Mouse (Mus musculus): ENCODE measurements at regions not wholly inside any gene's neighbourhood (a gene's known extent, or its start where the extent isn't known, plus 50 kb on each side); places are given as distances from the start of the nearest gene placed in this dataset.

- no peak for ATAC-seq (ENCODE audit: low FRiP score, low TSS enrichment)
- no peaks in the 10 kb centered on the region for H3K27me3 ChIP-seq (ENCODE audit: control insufficient read depth, insufficient read depth, low read length)
- WGBS, result 67% methylated on average over 8 of the region's 8 CpGs
- no peak overlapping the region for H3K27ac ChIP-seq (ENCODE audit: low read depth, low read length)
- no peaks in the 10 kb centered on the region for H3K4me1 ChIP-seq (ENCODE audit: control insufficient read depth, insufficient read depth, low read length)
- H3K4me3 ChIP-seq (ENCODE audit: low read length), result no peak overlapping the region
- H3K9ac ChIP-seq (ENCODE audit: low read depth, low read length), result no peak overlapping the region
- H3K36me3 ChIP-seq (ENCODE audit: control insufficient read depth, insufficient read depth, low read length), result no peaks in the 10 kb centered on the region
- no peaks in the 10 kb centered on the region for H3K9me3 ChIP-seq (ENCODE audit: control insufficient read depth, low read length)
- H3K4me2 ChIP-seq (replicated peaks; ENCODE audit: low read depth, low read length), result no peak overlapping the region
Measured at GRCm38 (mm10) chr2:131801212-131801611, 58.3 kb downstream of the Erv3 start.

DNA sequence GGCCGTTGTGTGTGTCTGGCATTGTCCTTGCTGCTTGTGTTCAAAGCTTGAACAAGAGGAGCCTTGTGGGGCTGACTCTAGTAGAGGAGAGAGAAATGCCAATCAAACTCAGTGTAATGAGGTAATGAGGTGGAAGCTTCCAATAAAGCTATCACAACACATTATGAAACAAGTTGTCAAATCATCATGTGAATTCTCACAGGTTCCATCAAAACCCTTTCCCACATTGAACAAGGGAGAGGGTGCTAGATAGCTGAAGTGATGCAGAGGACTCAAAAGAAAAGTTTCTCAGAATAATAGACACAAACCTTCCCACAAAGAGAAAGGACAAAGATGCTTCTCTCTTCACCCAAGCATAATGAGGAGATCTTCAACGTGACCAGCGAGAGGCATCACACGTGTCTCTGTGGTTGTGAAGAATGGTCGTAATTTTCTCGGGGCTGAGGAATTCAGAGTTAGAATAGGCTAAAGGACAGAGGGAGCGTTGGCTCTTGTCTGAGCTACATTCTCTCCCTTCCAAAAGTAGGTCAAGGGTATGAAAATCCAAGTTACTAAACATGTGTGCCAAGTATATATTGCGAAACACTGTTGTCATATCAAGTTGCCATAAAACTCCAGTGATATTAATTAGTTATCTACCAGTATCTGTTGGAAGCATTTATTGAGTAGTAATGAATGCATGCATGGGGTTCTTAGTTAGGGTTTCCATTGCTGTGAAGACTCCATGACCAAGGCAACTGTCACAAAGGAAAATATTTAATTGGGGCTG lies 59.2 kb downstream of the Erv3 start:
- H3K4me1 ChIP-seq (ENCODE audit: control insufficient read depth, insufficient read depth, low read length), result no peaks in the 10 kb centered on the region
- no peak overlapping the region for H3K4me2 ChIP-seq (replicated peaks; ENCODE audit: low read depth, low read length)
- no peaks in the 10 kb centered on the region for H3K9me3 ChIP-seq (ENCODE audit: control insufficient read depth, low read length)
- H3K27ac ChIP-seq (ENCODE audit: low read depth, low read length), result no peak overlapping the region
- ATAC-seq (ENCODE audit: low FRiP score, low TSS enrichment), result no peak
- no peaks in the 10 kb centered on the region for H3K27me3 ChIP-seq (ENCODE audit: control insufficient read depth, insufficient read depth, low read length)
- no peak overlapping the region for H3K9ac ChIP-seq (ENCODE audit: low read depth, low read length)
- H3K4me3 ChIP-seq (ENCODE audit: low read length), result no peak overlapping the region
- 92% methylated on average over 8 of the region's 8 CpGs for WGBS
- H3K36me3 ChIP-seq (ENCODE audit: control insufficient read depth, insufficient read depth, low read length), result no peaks in the 10 kb centered on the region

GRCm38 (mm10) chr2:131799486-131799885 lies 60.1 kb downstream of the Erv3 start:
- no peak overlapping the region for H3K4me3 ChIP-seq (ENCODE audit: low read length)
- no peaks in the 10 kb centered on the region for H3K9me3 ChIP-seq (ENCODE audit: control insufficient read depth, low read length)
- 81% methylated on average over 7 of the region's 7 CpGs for WGBS
- H3K9ac ChIP-seq (ENCODE audit: low read depth, low read length), result no peak overlapping the region
- H3K36me3 ChIP-seq (ENCODE audit: control insufficient read depth, insufficient read depth, low read length), result no peaks in the 10 kb centered on the region
- no peak overlapping the region for H3K4me2 ChIP-seq (replicated peaks; ENCODE audit: low read depth, low read length)
- no peak for ATAC-seq (ENCODE audit: low FRiP score, low TSS enrichment)
- H3K27ac ChIP-seq (ENCODE audit: low read depth, low read length), result no peak overlapping the region
- no peaks in the 10 kb centered on the region for H3K27me3 ChIP-seq (ENCODE audit: control insufficient read depth, insufficient read depth, low read length)
- H3K4me1 ChIP-seq (ENCODE audit: control insufficient read depth, insufficient read depth, low read length), result no peaks in the 10 kb centered on the region

GRCm38 (mm10) chr2:131797001-131797693 lies 62.4 kb downstream of the Erv3 start:
- Histone ChIP-seq H3K27ac (ENCODE audit: low read depth, low read length) (no peak overlapping the region), H3K9ac (ENCODE audit: low read depth, low read length) (no peak overlapping the region), H3K4me3 (ENCODE audit: low read length) (no peak overlapping the region), H3K4me2 (replicated peaks; ENCODE audit: low read depth, low read length) (no peak overlapping the region), H3K9me3 (ENCODE audit: control insufficient read depth, low read length) (no peaks in the 10 kb centered on the region), H3K27me3 (ENCODE audit: control insufficient read depth, insufficient read depth, low read length) (no peaks in the 10 kb centered on the region), H3K4me1 (ENCODE audit: control insufficient read depth, insufficient read depth, low read length) (no peaks in the 10 kb centered on the region), H3K36me3 (ENCODE audit: control insufficient read depth, insufficient read depth, low read length) (no peaks in the 10 kb centered on the region)
- 62% methylated on average over 9 of the region's 9 CpGs for WGBS
- ATAC-seq (ENCODE audit: low FRiP score, low TSS enrichment), result no peak

DNA sequence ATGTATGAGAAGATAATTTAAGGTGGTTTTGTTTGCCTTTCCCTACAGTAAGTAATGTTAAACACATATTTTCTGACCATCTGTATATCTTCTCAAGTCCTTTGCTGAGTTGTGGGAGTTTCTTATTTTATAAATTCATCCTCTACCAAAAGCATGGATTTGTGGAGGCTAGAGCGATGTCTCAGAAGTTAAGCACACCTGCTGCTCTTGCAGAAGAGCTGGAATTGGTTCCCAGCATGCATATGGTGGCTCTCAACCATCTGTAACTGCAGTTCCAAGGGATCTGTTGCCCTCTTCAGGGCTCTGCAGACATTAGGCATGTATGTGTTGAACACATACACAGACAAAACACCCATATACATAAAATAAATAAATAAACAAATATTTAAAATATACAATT lies 84.2 kb downstream of the Erv3 start:
- 87% methylated on average over 1 of the region's 1 CpGs for WGBS
- Histone ChIP-seq H3K9ac (ENCODE audit: low read depth, low read length) (no peak overlapping the region), H3K36me3 (ENCODE audit: control insufficient read depth, insufficient read depth, low read length) (no peaks in the 10 kb centered on the region), H3K27me3 (ENCODE audit: control insufficient read depth, insufficient read depth, low read length) (no peaks in the 10 kb centered on the region), H3K4me2 (replicated peaks; ENCODE audit: low read depth, low read length) (no peak overlapping the region), H3K9me3 (ENCODE audit: control insufficient read depth, low read length) (peaks cover 9% of the 10 kb centered on the region; the same call in 1 of the 2 replicates), H3K27ac (ENCODE audit: low read depth, low read length) (no peak overlapping the region), H3K4me1 (ENCODE audit: control insufficient read depth, insufficient read depth, low read length) (no peaks in the 10 kb centered on the region), H3K4me3 (ENCODE audit: low read length) (no peak overlapping the region)
- ATAC-seq (ENCODE audit: low FRiP score, low TSS enrichment), result no peak

- no peak overlapping the region for H3K27ac ChIP-seq (ENCODE audit: low read depth, low read length)
- no peak overlapping the region for H3K4me3 ChIP-seq (ENCODE audit: low read length)
- H3K4me1 ChIP-seq (ENCODE audit: control insufficient read depth, insufficient read depth, low read length), result no peaks in the 10 kb centered on the region
- ATAC-seq (ENCODE audit: low FRiP score, low TSS enrichment), result no peak
- WGBS, result 79% methylated on average over 4 of the region's 4 CpGs
- no peaks in the 10 kb centered on the region for H3K27me3 ChIP-seq (ENCODE audit: control insufficient read depth, insufficient read depth, low read length)
- no peaks in the 10 kb centered on the region for H3K9me3 ChIP-seq (ENCODE audit: control insufficient read depth, low read length)
- no peak overlapping the region for H3K9ac ChIP-seq (ENCODE audit: low read depth, low read length)
- no peaks in the 10 kb centered on the region for H3K36me3 ChIP-seq (ENCODE audit: control insufficient read depth, insufficient read depth, low read length)
- H3K4me2 ChIP-seq (replicated peaks; ENCODE audit: low read depth, low read length), result no peak overlapping the region
Measured at GRCm38 (mm10) chr2:131773691-131774090, 85.9 kb downstream of the Erv3 start.

DNA sequence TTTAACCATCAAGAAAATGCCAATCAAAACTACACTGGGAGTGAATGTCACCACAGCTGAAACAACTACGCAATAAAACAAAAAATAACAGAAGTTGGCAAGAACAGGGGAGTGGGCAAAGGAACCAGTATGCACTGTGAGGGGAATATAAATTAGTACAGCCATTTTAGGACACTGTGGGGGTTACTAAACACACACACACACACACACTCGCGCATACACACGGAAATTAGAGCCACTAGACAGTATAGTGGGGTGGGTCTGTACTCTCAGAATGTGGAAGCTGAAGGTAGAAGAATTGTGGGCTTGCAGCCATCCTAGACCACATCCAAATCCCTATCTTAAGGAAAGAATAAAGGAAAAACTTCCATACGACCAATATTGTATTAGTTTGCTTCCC lies 87.4 kb downstream of the Erv3 start:
- WGBS, result 84% methylated on average over 5 of the region's 5 CpGs
- Histone ChIP-seq H3K4me2 (replicated peaks; ENCODE audit: low read depth, low read length) (no peak overlapping the region), H3K27ac (ENCODE audit: low read depth, low read length) (no peak overlapping the region), H3K4me1 (ENCODE audit: control insufficient read depth, insufficient read depth, low read length) (no peaks in the 10 kb centered on the region), H3K4me3 (ENCODE audit: low read length) (no peak overlapping the region), H3K9ac (ENCODE audit: low read depth, low read length) (no peak overlapping the region), H3K9me3 (ENCODE audit: control insufficient read depth, low read length) (no peaks in the 10 kb centered on the region), H3K27me3 (ENCODE audit: control insufficient read depth, insufficient read depth, low read length) (no peaks in the 10 kb centered on the region), H3K36me3 (ENCODE audit: control insufficient read depth, insufficient read depth, low read length) (no peaks in the 10 kb centered on the region)
- no peak for ATAC-seq (ENCODE audit: low FRiP score, low TSS enrichment)

DNA sequence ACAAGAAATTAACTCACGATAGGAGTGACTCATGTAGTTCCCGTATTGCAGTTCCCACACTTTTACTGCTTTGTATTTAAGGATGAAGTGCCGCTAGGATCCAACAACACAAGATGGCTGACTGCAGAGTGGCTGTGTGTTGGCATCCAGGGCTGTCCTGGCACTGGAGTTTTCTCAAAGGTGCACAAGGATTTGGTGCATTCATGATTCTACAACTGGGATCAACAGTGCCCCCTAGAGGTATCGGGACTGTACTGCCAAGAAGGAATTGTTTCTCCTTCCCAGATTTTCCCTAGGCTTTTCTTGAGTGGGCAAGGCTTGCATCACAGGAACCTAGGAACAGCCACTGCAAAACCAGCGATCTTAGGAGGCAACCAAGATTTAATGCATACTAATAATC lies 88.7 kb downstream of the Erv3 start:
- ATAC-seq (ENCODE audit: low FRiP score, low TSS enrichment), result peak; percentile 55; the same call in 1 of the 2 replicates
- no peaks in the 10 kb centered on the region for H3K4me1 ChIP-seq (ENCODE audit: control insufficient read depth, insufficient read depth, low read length)
- WGBS, result 57% methylated on average over 5 of the region's 5 CpGs

GRCm38 (mm10) chr2:131769656-131770210 lies 89.8 kb downstream of the Erv3 start:
- ATAC-seq (ENCODE audit: low FRiP score, low TSS enrichment), result peak; percentile 62; the same call in 1 of the 2 replicates
- H3K36me3 ChIP-seq (ENCODE audit: control insufficient read depth, insufficient read depth, low read length), result no peaks in the 10 kb centered on the region
- no peaks in the 10 kb centered on the region for H3K4me1 ChIP-seq (ENCODE audit: control insufficient read depth, insufficient read depth, low read length)
- H3K27ac ChIP-seq (ENCODE audit: low read depth, low read length), result no peak overlapping the region
- 76% methylated on average over 9 of the region's 9 CpGs for WGBS
- H3K27me3 ChIP-seq (ENCODE audit: control insufficient read depth, insufficient read depth, low read length), result no peaks in the 10 kb centered on the region
- no peak overlapping the region for H3K4me2 ChIP-seq (replicated peaks; ENCODE audit: low read depth, low read length)
- H3K9me3 ChIP-seq (ENCODE audit: control insufficient read depth, low read length), result no peaks in the 10 kb centered on the region
- no peak overlapping the region for H3K9ac ChIP-seq (ENCODE audit: low read depth, low read length)
- no peak overlapping the region for H3K4me3 ChIP-seq (ENCODE audit: low read length)

More for the DNA sequence above, 88.7 kb downstream of the Erv3 start:
- Histone ChIP-seq H3K9ac (ENCODE audit: low read depth, low read length) (no peak overlapping the region), H3K4me2 (replicated peaks; ENCODE audit: low read depth, low read length) (no peak overlapping the region), H3K36me3 (ENCODE audit: control insufficient read depth, insufficient read depth, low read length) (no peaks in the 10 kb centered on the region), H3K27me3 (ENCODE audit: control insufficient read depth, insufficient read depth, low read length) (no peaks in the 10 kb centered on the region), H3K9me3 (ENCODE audit: control insufficient read depth, low read length) (no peaks in the 10 kb centered on the region), H3K27ac (ENCODE audit: low read depth, low read length) (no peak overlapping the region), H3K4me3 (ENCODE audit: low read length) (no peak overlapping the region)

Measured in kidney, embryonic 14.5 days (tissue).